Mouse (Mus musculus): Measurements from ENCODE around the gene Vmn2r100.
A peak's percentile ranks its signal among the peaks of the same experiment; 100 is the strongest.

Vmn2r100 gene

GRCm38 (mm10) chr17:19504432-19504831 lies at the start of gene Vmn2r100:
Gene Vmn2r100 (plus strand): TSS chr17:19504732.
- no peak for DNase-seq (ENCODE audit: low read depth, low spot score)

GRCm38 (mm10) chr17:19482866-19483265 lies 21.7 kb upstream of the Vmn2r100 start:
- peak; percentile 56 for DNase-seq (ENCODE audit: low read depth, low spot score)

- no peak for DNase-seq (ENCODE audit: low read depth, low spot score)
These were observed 72.4 kb downstream of the Vmn2r100 start, which contains the start of gene Vmn2r101 for GRCm38 (mm10) chr17:19576927-19577326. Gene Vmn2r101 (plus strand): TSS chr17:19577227.

Measured in ES-CJ7 (cell line).